Mouse (Mus musculus): ENCODE measurements around the gene Mdh1b.
A peak's percentile ranks its signal among the peaks of the same experiment; 100 is the strongest.

Mdh1b gene

GRCm38 (mm10) chr1:63659591-63659990, 70.5 kb downstream of the Mdh1b start:
- DNase-seq (ENCODE audit: low spot score in 2 of 2) = peak in 1 of 2 experiments; percentile 14

- DNase-seq (ENCODE audit: low spot score in 2 of 2) = peak; percentile 9 to 22
These were observed 72.1 kb downstream of the Mdh1b start for GRCm38 (mm10) chr1:63658016-63658415.
